Mouse (Mus musculus) natural killer cell, adult 2 months (primary cell): ENCODE measurements around the gene Pax8.

Experiments used
- DNase-seq, 2 experiments: peaks; one replicate each; pipeline ENCODE4 v3.0.0; 2022; ENCODE audit warnings: low spot score in 2 of 2

Pax8 gene

DNA sequence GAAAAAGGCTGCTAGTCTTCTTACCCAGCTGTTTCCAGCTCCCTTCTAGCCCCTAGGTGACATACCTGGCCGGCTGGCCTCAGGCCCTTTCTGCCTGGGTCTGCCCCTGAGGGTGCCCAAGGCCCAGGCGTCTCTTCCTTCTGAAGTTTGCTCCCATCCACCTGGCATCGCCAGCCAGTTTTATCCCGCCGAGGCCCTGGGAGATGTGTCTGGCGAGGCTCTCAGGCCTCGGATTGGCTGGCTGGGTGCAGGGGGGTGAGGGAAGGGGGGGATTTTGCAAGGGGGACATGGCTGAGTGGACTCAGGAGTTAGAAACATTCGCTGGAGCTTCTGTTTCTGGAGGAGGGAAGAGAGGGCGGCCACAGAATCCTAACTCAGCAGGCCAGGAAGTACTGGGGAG is at the start of gene Pax8:
TSS of gene Pax8 (minus strand) at position 180 of the 400 bp plus-strand sequence.
- no peak for DNase-seq

GRCm38 (mm10) chr2:24521430-24522226 is 46.2 kb upstream of the Pax8 start:
- DNase-seq, result no peak

GRCm38 (mm10) chr2:24520576-24521272 is 45.3 kb upstream of the Pax8 start:
- DNase-seq, result no peak

- no peak for DNase-seq
Measured at GRCm38 (mm10) chr2:24516946-24517345, 41.5 kb upstream of the Pax8 start.

- no peak for DNase-seq
Measured at GRCm38 (mm10) chr2:24507359-24507758, 32.0 kb upstream of the Pax8 start.

DNA sequence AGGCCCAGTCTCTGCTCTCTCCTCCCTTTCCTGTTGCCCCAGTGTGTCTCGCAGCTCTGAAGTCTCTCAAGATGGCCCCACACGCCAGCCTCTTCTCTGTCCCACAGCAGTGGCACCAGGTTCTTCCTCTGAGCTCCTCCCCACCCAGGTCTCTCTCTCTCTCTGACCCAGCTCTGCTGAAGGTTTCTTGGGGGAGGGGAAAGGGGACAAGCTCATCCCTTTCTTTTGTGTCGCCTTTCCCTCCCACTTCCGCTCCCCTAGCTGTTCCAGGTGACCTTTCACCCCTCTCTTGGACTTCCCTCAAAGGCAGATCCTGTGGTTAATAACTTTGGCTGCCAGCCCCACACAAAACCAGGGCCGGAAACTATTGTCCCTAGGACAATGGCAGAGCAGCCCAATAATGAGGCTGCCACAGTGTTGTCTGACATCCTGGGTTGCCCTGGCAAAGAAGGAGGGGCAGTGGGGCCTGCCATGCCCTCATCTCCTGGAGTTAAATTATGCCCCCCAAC is 27.6 kb upstream of the Pax8 start:
- DNase-seq, result no peak

- no peak for DNase-seq
Measured at GRCm38 (mm10) chr2:24500921-24501320, 25.5 kb upstream of the Pax8 start.

GRCm38 (mm10) chr2:24490564-24490963 is 15.2 kb upstream of the Pax8 start:
- DNase-seq, result no peak

DNA sequence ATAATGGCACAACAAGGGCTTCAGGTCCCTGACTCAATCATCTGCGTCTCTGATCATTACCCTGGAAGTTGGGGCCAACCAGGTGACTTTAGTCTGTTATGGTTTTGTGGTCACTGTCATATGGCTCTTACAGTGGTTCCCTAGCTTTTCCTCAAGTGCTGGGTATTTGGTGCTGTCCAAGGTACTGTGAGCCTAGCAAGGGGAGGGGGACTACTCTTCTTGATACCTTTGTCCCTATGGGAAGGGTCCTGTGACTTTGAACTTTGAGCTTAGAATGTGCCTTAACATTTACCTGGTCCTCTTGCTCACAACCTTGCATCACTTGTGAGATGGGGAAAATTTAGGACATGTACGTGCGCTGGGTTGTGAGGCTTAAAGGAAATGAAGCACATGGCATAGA is 13.3 kb upstream of the Pax8 start:
- DNase-seq, result no peak

- no peak for DNase-seq
Measured at GRCm38 (mm10) chr2:24487056-24487825, 11.8 kb upstream of the Pax8 start.

DNA sequence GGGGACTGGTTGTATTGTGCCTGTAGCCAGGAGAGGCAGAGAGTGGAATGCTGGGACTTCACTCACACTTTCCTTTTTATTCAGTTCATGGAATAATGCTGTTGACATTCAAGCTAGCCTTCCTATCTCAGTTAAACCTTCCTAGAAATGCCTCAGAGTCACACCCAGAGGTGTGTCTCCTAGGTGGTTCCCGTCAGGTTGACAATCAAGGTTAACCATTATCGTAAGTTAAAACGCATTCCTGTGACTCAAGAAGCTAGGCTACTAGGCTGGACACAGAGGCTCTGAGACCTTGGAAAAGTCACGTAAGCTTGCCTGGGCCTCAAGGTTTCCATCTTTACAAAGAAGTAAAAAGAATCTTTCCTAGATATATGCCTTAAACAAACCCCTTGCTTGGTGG is 10.0 kb upstream of the Pax8 start:
- DNase-seq, result no peak

DNA sequence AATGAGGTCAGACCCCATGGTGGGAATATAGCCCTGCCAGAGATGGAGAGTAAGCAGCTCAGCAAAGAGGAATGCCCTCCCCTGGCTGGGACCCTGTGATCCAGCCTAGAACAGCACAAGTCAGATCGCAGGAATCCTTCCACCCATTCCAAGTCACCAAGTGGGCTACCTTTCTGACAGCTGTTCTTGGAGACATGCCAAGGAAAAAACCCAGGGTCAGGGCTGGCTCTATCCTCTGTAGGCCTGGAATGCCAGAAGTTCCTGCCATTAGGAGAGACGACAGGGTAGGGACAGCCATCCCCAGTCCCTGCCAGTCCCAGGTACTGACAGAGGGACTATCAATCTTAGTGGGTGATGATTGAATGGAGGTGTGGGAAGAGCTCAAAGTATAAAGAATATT is 4.5 kb upstream of the Pax8 start:
- DNase-seq, result no peak

GRCm38 (mm10) chr2:24479151-24479550 is 3.8 kb upstream of the Pax8 start:
- no peak for DNase-seq

- DNase-seq, result no peak
Measured at GRCm38 (mm10) chr2:24478611-24479010, 3.2 kb upstream of the Pax8 start.

DNA sequence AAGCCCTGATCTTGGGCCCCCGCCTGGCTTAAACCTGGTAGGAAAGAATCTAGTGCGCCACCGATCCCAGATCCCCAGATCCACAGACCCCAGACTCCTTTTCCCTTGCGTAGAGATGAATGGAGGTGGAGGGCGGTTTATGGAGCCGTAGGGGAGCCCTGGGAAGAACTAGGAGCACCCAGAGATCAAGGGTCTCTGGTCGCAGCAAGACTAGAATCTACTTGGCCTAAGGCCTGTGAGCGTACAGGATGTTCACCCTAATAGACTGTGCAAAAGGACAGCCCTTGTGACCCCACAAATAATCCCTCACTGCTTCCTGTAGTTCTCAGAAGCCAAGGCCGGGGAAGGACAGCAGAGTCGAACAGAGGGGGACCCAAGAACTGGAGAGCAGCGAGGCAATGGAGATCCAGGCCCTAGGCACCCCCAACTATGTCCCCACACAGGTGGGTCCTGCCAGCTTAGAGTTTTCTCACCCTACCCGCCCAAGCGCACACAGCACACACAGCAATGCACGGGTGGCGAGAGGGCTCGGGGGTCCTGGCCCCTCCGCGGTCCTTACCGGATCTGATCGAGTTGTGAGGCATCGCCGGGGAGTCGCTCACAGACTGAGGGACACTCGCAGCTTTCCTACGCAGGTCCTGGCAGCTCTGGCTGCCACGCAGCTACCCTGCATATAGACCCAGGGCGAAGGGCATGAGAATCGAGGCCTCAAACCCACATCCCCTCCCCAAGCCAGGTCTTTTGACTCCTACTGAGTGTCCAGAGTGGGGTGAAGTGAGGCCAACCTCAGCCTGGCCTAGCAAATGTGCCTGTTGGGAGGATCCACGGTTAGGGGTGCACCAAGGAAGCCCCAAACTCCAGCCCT is 653 bp downstream of the Pax8 start:
- DNase-seq, result no peak

DNA sequence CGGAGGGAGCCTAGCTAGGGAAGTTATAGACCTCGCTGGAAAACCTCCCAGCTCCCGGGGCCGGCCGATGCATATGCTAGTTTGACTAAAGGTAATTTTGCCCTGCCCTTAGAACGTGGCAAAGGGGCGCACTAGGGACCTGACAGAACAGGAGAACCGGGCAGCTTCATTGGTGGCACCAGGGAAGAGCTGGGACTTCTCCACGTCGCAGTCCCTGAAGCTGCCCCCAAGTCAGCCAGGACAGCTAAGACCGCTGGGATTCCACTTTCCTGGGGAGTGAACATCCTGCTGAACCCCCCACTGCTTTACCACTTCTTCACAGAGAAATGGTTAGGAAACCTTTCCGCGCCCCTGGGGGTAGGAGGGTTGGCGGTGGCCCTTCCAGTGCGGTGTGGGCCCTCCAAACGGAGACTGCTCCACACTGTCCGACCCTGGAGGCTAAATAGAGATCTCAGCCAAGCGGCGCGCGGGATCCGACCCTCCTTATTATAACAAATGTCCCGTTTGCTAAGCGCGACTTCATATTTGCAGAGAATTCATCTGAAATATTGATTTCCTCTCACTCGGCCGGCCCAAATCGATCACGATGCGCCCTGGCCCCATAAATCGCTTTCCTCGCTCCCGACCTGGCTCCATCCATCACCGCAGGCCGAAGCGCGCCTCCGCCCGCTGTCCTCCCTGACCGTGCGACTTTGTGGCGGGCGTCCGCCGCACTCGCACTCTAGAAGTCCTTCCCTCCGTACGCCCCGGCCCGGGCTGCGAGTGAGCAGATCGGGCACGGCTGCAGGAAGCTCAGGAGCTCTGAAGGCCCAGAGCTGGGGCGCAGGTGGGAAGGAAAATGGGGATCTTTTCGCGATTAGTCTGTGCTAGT is 1.5 kb downstream of the Pax8 start:
- no peak for DNase-seq

DNA sequence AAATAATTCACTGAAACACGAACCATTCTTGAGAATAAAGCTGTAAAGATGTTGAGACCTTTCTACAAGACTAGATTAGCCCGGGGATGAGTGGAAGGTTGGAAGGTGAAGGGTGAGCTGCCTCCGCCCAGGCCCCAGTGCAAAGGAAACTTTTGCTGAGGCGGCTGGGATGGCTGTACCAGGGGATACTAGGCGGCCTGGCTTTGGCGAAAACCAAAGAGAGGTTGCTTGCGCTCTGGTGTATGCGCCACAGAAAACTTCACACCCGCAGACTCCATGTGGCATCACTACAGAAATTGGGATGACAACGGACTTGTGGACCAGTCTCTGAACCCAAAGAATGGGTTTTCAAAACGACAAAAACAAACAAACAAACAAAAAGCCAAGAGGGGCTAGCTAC is 2.7 kb downstream of the Pax8 start:
- no peak for DNase-seq

DNA sequence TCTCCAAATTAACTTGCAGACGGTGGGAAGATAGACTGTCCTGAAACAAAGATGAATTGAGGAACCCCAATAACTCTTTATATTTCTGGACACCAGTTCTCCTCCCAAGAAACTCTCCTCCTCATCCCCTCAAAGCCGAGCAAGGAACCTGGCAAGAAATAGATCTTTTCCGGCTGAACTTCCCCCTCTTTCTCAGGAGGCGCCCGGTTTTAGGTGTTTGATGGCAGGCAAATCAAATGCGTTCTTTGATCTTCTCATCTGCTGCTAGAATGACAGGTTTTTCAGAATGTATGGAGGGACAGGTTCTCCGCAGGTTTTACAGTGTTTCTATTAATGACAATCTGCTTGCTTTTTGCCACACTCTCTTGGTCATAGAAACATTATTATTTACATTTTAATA is 3.3 kb downstream of the Pax8 start:
- no peak for DNase-seq

DNA sequence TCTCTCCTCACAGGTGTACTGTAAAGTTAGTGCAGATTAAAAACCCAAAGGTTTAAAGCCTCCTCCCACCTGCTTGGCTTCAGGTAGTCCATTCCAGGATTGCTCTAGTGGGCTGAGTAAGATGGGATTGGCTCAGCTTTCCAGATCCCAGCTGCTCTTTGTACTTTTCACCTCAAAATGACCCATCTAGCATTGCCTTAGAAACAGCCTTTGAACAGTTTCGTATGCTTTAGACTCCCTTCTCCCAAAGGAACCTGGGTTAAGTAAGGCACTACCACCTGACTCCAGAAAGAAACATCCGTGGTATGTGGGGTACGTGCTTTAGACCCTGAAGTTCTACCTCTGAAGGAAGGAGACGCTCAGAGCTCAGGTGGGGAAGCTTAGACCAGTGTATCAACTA is 6.3 kb downstream of the Pax8 start:
- no peak for DNase-seq

- no peak for DNase-seq
Measured at GRCm38 (mm10) chr2:24468430-24468829, 7.0 kb downstream of the Pax8 start.
